Mouse (Mus musculus) hindbrain, embryonic 12.5 days (tissue): ENCODE results near the gene Lfng. TPM values are rescaled to one million over a fixed set of nuclear protein-coding genes. Genes with fewer than 3 reads are reported as not detected.

Experiments
- ATAC-seq: fragments of 200-750 bp; cut with Nextera tagmentation; 2 replicates; pipeline ENCODE4 v1.8.0; 2017; ENCODE audit warnings: moderate TSS enrichment; ENCODE audit not compliant: low FRiP score
- H3K27ac ChIP-seq: fragments of 300-500 bp; sonication (generic); 2 replicates; pipeline ENCODE4 v1.5.1; 2016; ENCODE audit warnings: mild to moderate bottlenecking
- H3K27me3 ChIP-seq: fragments of 300-500 bp; sonication (generic); 2 replicates; pipeline ENCODE4 v1.6.1; 2016; ENCODE audit warnings: mild to moderate bottlenecking
- H3K36me3 ChIP-seq: fragments of 300-500 bp; sonication (generic); 2 replicates; pipeline ENCODE4 v1.6.1; 2016; ENCODE audit warnings: mild to moderate bottlenecking
- H3K4me1 ChIP-seq: fragments of 300-500 bp; sonication (generic); 2 replicates; pipeline ENCODE4 v1.6.1; 2016
- H3K4me2 ChIP-seq: fragments of 300-500 bp; sonication (generic); replicated peaks from 2 replicates; pipeline ENCODE4 v1.6.1; 2016; ENCODE audit warnings: mild to moderate bottlenecking
- H3K4me3 ChIP-seq: fragments of 300-500 bp; sonication (generic); 2 replicates; pipeline ENCODE4 v1.5.1; 2016; ENCODE audit warnings: mild to moderate bottlenecking
- H3K9ac ChIP-seq: fragments of 300-500 bp; sonication (generic); 2 replicates; pipeline ENCODE4 v1.6.1; 2016; ENCODE audit warnings: mild to moderate bottlenecking, moderate library complexity
- H3K9me3 ChIP-seq: fragments of 300-500 bp; sonication (generic); replicated peaks from 2 replicates; pipeline ENCODE4 v1.6.1; 2016; ENCODE audit warnings: mild to moderate bottlenecking
- WGBS: fragments of 180-500 bp; shearing (Covaris S2); methylation state at CpG from one replicate; pipeline ENCODE4 v1.1.7; 2016; 5-methylcytosine and 5-hydroxymethylcytosine counted together
- polyA plus RNA-seq: library from polyadenylated mRNA; unstranded; fragments of >200 nt; fragmentation: Nextera tagmentation; extraction: Ambion mirVana; gene quantifications from 2 replicates; pipeline ENCODE4 v1.2.1, GENCODE M21; 2016

Lfng gene
- polyA plus RNA-seq, 1 experiment from 2014 or later = 27.6 TPM

GRCm38 (mm10) chr5:140661427-140661826 is 54.3 kb downstream of the Lfng start:
- no peak for ATAC-seq
- H3K27ac ChIP-seq = no peak overlapping the region

GRCm38 (mm10) chr5:140661875-140662643 is 54.9 kb downstream of the Lfng start:
- H3K4me3 ChIP-seq = no peak overlapping the region
- H3K9ac ChIP-seq = no peak overlapping the region
- H3K4me1 ChIP-seq = peaks cover 20% of the 10 kb centered on the region
- no peaks in the 10 kb centered on the region for H3K27me3 ChIP-seq
- no peaks in the 10 kb centered on the region for H3K36me3 ChIP-seq
- H3K4me2 ChIP-seq = no peak overlapping the region
- H3K27ac ChIP-seq = no peak overlapping the region
- no peaks in the 10 kb centered on the region for H3K9me3 ChIP-seq
- WGBS = 69% methylated on average over 12 of the region's 12 CpGs
- ATAC-seq = no peak

More at GRCm38 (mm10) chr5:140661427-140661826, 54.3 kb downstream of the Lfng start:
- 76% methylated on average over 8 of the region's 8 CpGs for WGBS
- H3K9me3 ChIP-seq = no peaks in the 10 kb centered on the region
- H3K27me3 ChIP-seq = no peaks in the 10 kb centered on the region
- H3K4me2 ChIP-seq = no peak overlapping the region
- H3K9ac ChIP-seq = no peak overlapping the region
- no peaks in the 10 kb centered on the region for H3K36me3 ChIP-seq
- H3K4me3 ChIP-seq = no peak overlapping the region
- H3K4me1 ChIP-seq = peaks cover 20% of the 10 kb centered on the region

GRCm38 (mm10) chr5:140662741-140663592 is 55.8 kb downstream of the Lfng start:
- ATAC-seq = no peak
- H3K27ac ChIP-seq = no peak overlapping the region
- peaks cover 20% of the 10 kb centered on the region for H3K4me1 ChIP-seq
- no peaks in the 10 kb centered on the region for H3K36me3 ChIP-seq
- H3K9ac ChIP-seq = no peak overlapping the region
- H3K4me2 ChIP-seq = no peak overlapping the region
- H3K9me3 ChIP-seq = no peaks in the 10 kb centered on the region
- no peak overlapping the region for H3K4me3 ChIP-seq
- no peaks in the 10 kb centered on the region for H3K27me3 ChIP-seq
- WGBS = 68% methylated on average over 17 of the region's 17 CpGs

DNA sequence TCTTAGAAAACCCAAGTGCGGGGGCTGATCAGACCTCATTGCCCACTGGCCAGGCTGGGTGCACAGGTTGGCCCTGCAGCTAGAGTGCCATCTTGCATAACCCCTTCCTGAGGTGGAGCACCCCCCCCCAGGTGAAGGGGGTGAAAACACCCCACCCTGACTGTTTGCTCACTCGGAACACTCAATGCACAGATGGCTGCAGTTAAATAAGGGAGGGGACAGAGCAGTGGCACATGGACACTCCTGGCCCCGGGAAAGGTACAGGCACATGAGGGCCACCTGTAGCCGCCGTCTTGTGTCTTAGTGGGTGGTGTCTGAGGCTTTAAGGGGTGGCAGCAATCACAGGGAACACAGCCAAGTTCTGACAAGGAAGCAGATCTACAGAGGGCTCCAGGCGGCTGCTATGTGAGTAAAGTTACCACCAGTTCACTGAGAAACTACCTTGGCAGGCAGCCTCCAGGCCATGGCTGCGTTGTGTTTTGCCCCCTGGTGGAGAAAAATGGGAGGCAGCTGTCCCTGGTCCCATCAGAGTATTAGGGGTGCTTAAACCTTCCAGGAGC is 56.6 kb downstream of the Lfng start:
- H3K27ac ChIP-seq = no peak overlapping the region
- peaks cover 20% of the 10 kb centered on the region for H3K4me1 ChIP-seq
- 68% methylated on average over 7 of the region's 7 CpGs for WGBS
- H3K9me3 ChIP-seq = 0 out of 2 replicates have a peak, but pooled peaks cover 1% of the 10 kb centered on the region
- no peak overlapping the region for H3K4me2 ChIP-seq
- ATAC-seq = no peak
- H3K4me3 ChIP-seq = no peak overlapping the region
- H3K9ac ChIP-seq = no peak overlapping the region
- H3K36me3 ChIP-seq = peaks cover 3% of the 10 kb centered on the region
- no peaks in the 10 kb centered on the region for H3K27me3 ChIP-seq

Other genes starting within 250 kb of the Lfng start
- gene Snx8, start 218.1 kb upstream of the Lfng start, polyA plus RNA-seq = 21.1 and 22.1 TPM in 2 replicates
- gene Eif3b, start 188.0 kb upstream of the Lfng start, polyA plus RNA-seq = 155 and 162 TPM in 2 replicates
- gene Gm4869, start 161.7 kb upstream of the Lfng start, polyA plus RNA-seq = not detected in 2 replicates
- gene Chst12, start 101.8 kb upstream of the Lfng start, polyA plus RNA-seq = 16.1 and 19.6 TPM in 2 replicates
- gene Grifin, start 42.2 kb upstream of the Lfng start, polyA plus RNA-seq = not detected in 2 replicates
- gene Ttyh3, start 41.7 kb downstream of the Lfng start, polyA plus RNA-seq = 83.7 and 98.3 TPM in 2 replicates
- gene Iqce, start 95.1 kb downstream of the Lfng start, polyA plus RNA-seq = 31.3 and 31.7 TPM in 2 replicates
- 22.8 and 25.7 TPM in 2 replicates for gene Brat1, start 97.7 kb downstream of the Lfng start, polyA plus RNA-seq
- 1.8 and 2.1 TPM in 2 replicates for gene Amz1, start 116.8 kb downstream of the Lfng start, polyA plus RNA-seq
- 57.8 and 60.5 TPM in 2 replicates for gene Gna12, start 223.1 kb downstream of the Lfng start, polyA plus RNA-seq